Mouse (Mus musculus): ENCODE results near the gene Fgf10.

DNA sequence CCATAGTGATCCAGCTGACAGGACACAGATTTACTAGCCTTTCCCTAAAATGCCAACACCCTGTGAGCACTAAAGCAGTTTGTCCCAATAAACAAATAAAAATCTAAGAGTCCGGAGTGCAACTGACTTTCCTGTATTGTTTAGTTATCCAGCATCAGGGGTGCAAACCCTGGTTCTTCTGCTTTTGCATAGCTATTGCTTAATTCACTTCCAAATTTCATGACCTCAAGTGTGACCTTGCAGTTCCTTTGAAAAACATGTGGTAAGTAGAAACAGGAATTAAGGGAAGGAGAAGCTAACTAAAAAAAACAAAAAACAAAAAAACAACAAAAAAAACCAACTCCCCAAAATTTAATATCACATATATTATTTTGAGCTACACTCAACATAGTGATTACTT is 105.6 kb downstream of the Fgf10 start:
- TF ChIP-seq CTCF (IDR thresholded peaks at IDR 0.05; ENCODE audit: low read depth, low read length) (no peak), POLR2A (IDR thresholded peaks at IDR 0.05; ENCODE audit: extremely low read depth, insufficient read depth, low read length) (no peak)

All from liver, adult 2 months (tissue).